Mouse (Mus musculus) liver, postnatal 0 days (tissue): Measurements from ENCODE around the gene A930002H24Rik.

Source experiments
- CTCF ChIP-seq: sonication (generic); IDR thresholded peaks from 2 replicates; pipeline ENCODE4 v1.5.1; 2016; ENCODE audit warnings: antibody characterized with exemption, low read depth
- EP300 ChIP-seq: IDR thresholded peaks from 2 replicates; pipeline ENCODE4 v1.6.1; 2016; ENCODE audit warnings: antibody characterized with exemption, low read depth, mild to moderate bottlenecking

GRCm38 (mm10) chr17:63836223-63836622, 27.4 kb downstream of the A930002H24Rik start:
- no peak for TF ChIP-seq CTCF
- TF ChIP-seq EP300 = no peak
